8 mouse cellular contexts compared by ENCODE assay signal in the genomic region with DNA sequence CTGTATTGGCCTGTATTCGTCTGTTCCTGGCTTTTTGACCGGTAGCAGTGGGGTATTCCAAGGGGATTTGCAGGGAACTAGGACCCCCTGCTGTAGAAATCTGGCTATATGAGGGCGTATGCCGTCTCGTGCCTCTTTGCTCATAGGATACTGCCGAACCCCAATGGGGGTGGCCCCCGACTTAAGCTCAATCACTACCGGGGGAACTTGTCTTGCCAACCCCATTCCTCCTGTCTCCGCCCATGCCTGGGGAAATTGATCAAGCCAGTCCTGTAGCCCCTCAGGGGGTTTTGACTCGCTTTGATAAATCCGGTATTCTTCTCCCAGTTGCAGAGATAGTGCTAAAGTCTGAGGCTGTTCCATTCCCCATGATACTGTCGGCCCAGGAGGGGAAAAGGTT.
A peak's percentile ranks its signal among the peaks of the same experiment; 100 is the strongest.
DNase-seq lines count a peak whose midpoint lies in the region; ATAC-seq lines count a peak whose summit lies in the region.

No protein-coding gene starts in this region.

- no peak overlapping the region for H3K9ac ChIP-seq in forebrain, embryonic 15.5 days (replicated peaks)
- H3K9ac ChIP-seq in hindbrain, embryonic 13.5 days = no peak overlapping the region

- WGBS in forebrain, embryonic 10.5 days = 67% methylated on average over 12 of the region's 12 CpGs
- 67% methylated on average over 12 of the region's 12 CpGs for WGBS in forebrain, embryonic 15.5 days
- WGBS in hindbrain, embryonic 13.5 days = 65% methylated on average over 12 of the region's 12 CpGs

- H3K27me3 ChIP-seq in forebrain, embryonic 10.5 days (ENCODE audit: poor library complexity, severe bottlenecking) = peaks cover 64% of the 10 kb centered on the region
- no peaks in the 10 kb centered on the region for H3K27me3 ChIP-seq in forebrain, embryonic 15.5 days
- H3K27me3 ChIP-seq in hindbrain, embryonic 13.5 days = peaks cover 21% of the 10 kb centered on the region

- H3K4me3 ChIP-seq in forebrain, embryonic 10.5 days = no peak overlapping the region
- H3K4me3 ChIP-seq in forebrain, embryonic 15.5 days = no peak overlapping the region
- no peak overlapping the region for H3K4me3 ChIP-seq in hindbrain, embryonic 13.5 days

- peaks cover 87% of the 10 kb centered on the region for H3K9me3 ChIP-seq in forebrain, embryonic 10.5 days
- H3K9me3 ChIP-seq in forebrain, embryonic 15.5 days = peaks cover 77% of the 10 kb centered on the region
- H3K9me3 ChIP-seq in hindbrain, embryonic 13.5 days = peaks cover 80% of the 10 kb centered on the region

- DNase-seq in forebrain, embryonic 10.5 days (ENCODE audit: extremely low spot score, low spot score) = peak; percentile 38
- peak; percentile 19 for DNase-seq in thymus, postnatal 0 days (ENCODE audit: low spot score)
- DNase-seq in thymus, postnatal 25 days = no peak
- DNase-seq in layer of hippocampus, postnatal 10 days (ENCODE audit: low spot score in 2 of 2) = no peak

- ATAC-seq in forebrain, embryonic 15.5 days (replicated peaks) = no peak
- ATAC-seq in hindbrain, embryonic 13.5 days (ENCODE audit: low FRiP score) = 0 out of 2 replicates have a peak, but pooled peaks have one; percentile 38
- 0 out of 2 replicates have a peak, but pooled peaks have one; percentile 32 for ATAC-seq in monocyte, adult 5-6 weeks (replicated peaks; ENCODE audit: insufficient number of reproducible peaks, low FRiP score, low TSS enrichment, poor library complexity, severe bottlenecking)
- ATAC-seq in inflammation-experienced regulatory T-cells, adult 6 months = no peak

- H3K4me1 ChIP-seq in forebrain, embryonic 10.5 days = no peaks in the 10 kb centered on the region
- no peaks in the 10 kb centered on the region for H3K4me1 ChIP-seq in forebrain, embryonic 15.5 days
- no peaks in the 10 kb centered on the region for H3K4me1 ChIP-seq in hindbrain, embryonic 13.5 days (replicated peaks)

- H3K4me2 ChIP-seq in forebrain, embryonic 15.5 days (replicated peaks) = no peak overlapping the region
- H3K4me2 ChIP-seq in hindbrain, embryonic 13.5 days = no peak overlapping the region

- peaks cover 54% of the 10 kb centered on the region for H3K36me3 ChIP-seq in forebrain, embryonic 10.5 days (replicated peaks)
- no peaks in the 10 kb centered on the region for H3K36me3 ChIP-seq in forebrain, embryonic 15.5 days
- H3K36me3 ChIP-seq in hindbrain, embryonic 13.5 days = peaks cover 61% of the 10 kb centered on the region

- no peak overlapping the region for H3K27ac ChIP-seq in forebrain, embryonic 10.5 days
- no peak overlapping the region for H3K27ac ChIP-seq in forebrain, embryonic 15.5 days (replicated peaks)
- no peak overlapping the region for H3K27ac ChIP-seq in hindbrain, embryonic 13.5 days

Comparison
In these comparisons a context has a peak if more than half of its experiments do, and no peak if none do; other contexts are left out.
1. DNase-seq: peak in forebrain, embryonic 10.5 days (single experiment) and thymus, postnatal 0 days (single experiment); none in thymus, postnatal 25 days (single experiment) and layer of hippocampus, postnatal 10 days (0 of 2).
2. ATAC-seq: peak in hindbrain, embryonic 13.5 days (single experiment) and monocyte, adult 5-6 weeks (single experiment); none in forebrain, embryonic 15.5 days (single experiment) and inflammation-experienced regulatory T-cells, adult 6 months (single experiment).